Mouse (Mus musculus) MEL (cell line): Measurements from ENCODE around the gene Pigs. TPM values are rescaled to one million over a fixed set of nuclear protein-coding genes. Genes with fewer than 3 reads are reported as not detected.

Source experiments
- DNase-seq: peaks from one replicate; pipeline ENCODE4 v3.0.0; 2011; ENCODE audit warnings: low read depth, low spot score
- H3K27ac ChIP-seq: 2 replicates; pipeline ENCODE4 v1.5.1; 2012; ENCODE audit warnings: low read depth, mild to moderate bottlenecking, control low read depth, low read length, moderate library complexity; ENCODE audit not compliant: control insufficient read depth
- H3K27me3 ChIP-seq, 2 experiments: fragments of 150-350 bp in 1 of 2; sonication (generic) in 1 of 2; 2 replicates each; pipeline ENCODE4 v1.6.1; 2012; ENCODE audit warnings: low read length in 2 of 2, mild to moderate bottlenecking in 2 of 2, improper control_type of control experiment in 1 of 2, moderate library complexity in 1 of 2; ENCODE audit not compliant: insufficient read depth in 2 of 2, control insufficient read depth in 1 of 2
- H3K36me3 ChIP-seq, 2 experiments: 2 replicates each; pipeline ENCODE4 v1.6.1; 2012 to 2014; ENCODE audit warnings: low read length in 2 of 2, improper control_type of control experiment in 1 of 2, inconsistent platforms in 1 of 2, mild to moderate bottlenecking in 1 of 2; ENCODE audit not compliant: insufficient read depth in 2 of 2, control insufficient read depth in 1 of 2
- H3K4me1 ChIP-seq, 2 experiments: fragments of 150-350 bp in 1 of 2; sonication (generic) in 1 of 2; 2 replicates each; pipeline ENCODE4 v1.6.1; 2012; ENCODE audit warnings: low read length in 2 of 2, improper control_type of control experiment in 1 of 2, mild to moderate bottlenecking in 1 of 2; ENCODE audit not compliant: insufficient read depth in 2 of 2, control insufficient read depth in 1 of 2
- H3K4me3 ChIP-seq, 2 experiments: fragments of 150-350 bp in 1 of 2; sonication (generic) in 1 of 2; 2 replicates each; pipeline ENCODE4 v1.5.1; 2012; ENCODE audit warnings: low read depth in 2 of 2, low read length in 2 of 2, mild to moderate bottlenecking in 2 of 2, moderate library complexity in 2 of 2, control low read depth in 1 of 2, improper control_type of control experiment in 1 of 2; ENCODE audit not compliant: control insufficient read depth in 1 of 2, insufficient read depth in 1 of 2
- H3K79me2 ChIP-seq: 2 replicates; pipeline ENCODE4 v1.6.1; 2012; ENCODE audit warnings: mild to moderate bottlenecking, low read length, moderate library complexity; ENCODE audit not compliant: control insufficient read depth, poor library complexity, insufficient read depth
- H3K9ac ChIP-seq: 2 replicates; pipeline ENCODE4 v1.6.1; 2012; ENCODE audit warnings: low read depth, mild to moderate bottlenecking, control low read depth, low read length, moderate library complexity; ENCODE audit not compliant: control insufficient read depth, poor library complexity, severe bottlenecking
- H3K9me3 ChIP-seq: fragments of 150-350 bp; sonication (generic); replicated peaks from 2 replicates; pipeline ENCODE4 v1.6.1; 2012; ENCODE audit warnings: mild to moderate bottlenecking, low read length, improper control_type of control experiment, moderate library complexity; ENCODE audit not compliant: insufficient read depth
- CHD1 ChIP-seq: IDR thresholded peaks from 2 replicates; pipeline ENCODE4 v1.6.1; 2012; ENCODE audit warnings: low read depth, mild to moderate bottlenecking, inconsistent platforms, low read length, improper control_type of control experiment
- CTCF ChIP-seq, 3 experiments: IDR thresholded peaks in 2 of 3; conservative IDR thresholded peaks in 1 of 3; 2 replicates each; pipeline ENCODE4 v1.5.1; 2011 to 2012; ENCODE audit warnings: low read length in 3 of 3, low read depth in 2 of 3, mild to moderate bottlenecking in 2 of 3, improper control_type of control experiment in 1 of 3, inconsistent platforms in 1 of 3, mixed read lengths in 1 of 3, moderate library complexity in 1 of 3; ENCODE audit not compliant: control insufficient read depth in 1 of 3, insufficient read depth in 1 of 3, poor library complexity in 1 of 3, severe bottlenecking in 1 of 3
- ELF1 ChIP-seq: IDR thresholded peaks from 2 replicates; pipeline ENCODE4 v1.6.1; 2014; ENCODE audit warnings: low read depth, mild to moderate bottlenecking, inconsistent platforms, low read length, improper control_type of control experiment, moderate library complexity
- EP300 ChIP-seq, 2 experiments: IDR thresholded peaks; 2 replicates each; pipeline ENCODE4 v1.6.1; 2011; ENCODE audit warnings: improper control_type of control experiment in 2 of 2, low read length in 2 of 2, low read depth in 1 of 2, mild to moderate bottlenecking in 1 of 2
- GABPA ChIP-seq: IDR thresholded peaks from 2 replicates; pipeline ENCODE4 v1.6.1; 2012; ENCODE audit warnings: low read depth, mild to moderate bottlenecking, inconsistent platforms, low read length, improper control_type of control experiment, moderate library complexity
- GATA1 ChIP-seq: IDR thresholded peaks from 2 replicates; pipeline ENCODE4 v1.6.1; 2011; ENCODE audit warnings: low read depth, low read length, improper control_type of control experiment
- HCFC1 ChIP-seq: IDR thresholded peaks from 2 replicates; pipeline ENCODE4 v1.6.1; 2012; ENCODE audit warnings: low read depth, mild to moderate bottlenecking, inconsistent platforms, low read length, improper control_type of control experiment, moderate library complexity
- JUND ChIP-seq: IDR thresholded peaks from 2 replicates; pipeline ENCODE4 v1.6.1; 2011; ENCODE audit warnings: low read depth, mild to moderate bottlenecking, improper control_type of control experiment, low read length
- MAZ ChIP-seq: IDR thresholded peaks from 2 replicates; pipeline ENCODE4 v1.6.1; 2012; ENCODE audit warnings: low read depth, mild to moderate bottlenecking, inconsistent platforms, low read length, improper control_type of control experiment
- MEF2A ChIP-seq: IDR thresholded peaks from 2 replicates; pipeline ENCODE4 v1.6.1; 2014; ENCODE audit warnings: low read depth, mild to moderate bottlenecking, inconsistent platforms, low read length, improper control_type of control experiment; ENCODE audit not compliant: poor library complexity, insufficient replicate concordance, severe bottlenecking; ENCODE audit errors: extremely low read depth
- MXI1 ChIP-seq: IDR thresholded peaks from 2 replicates; pipeline ENCODE4 v1.6.1; 2011; ENCODE audit warnings: mild to moderate bottlenecking, low read depth, low read length, improper control_type of control experiment
- MYC ChIP-seq: IDR thresholded peaks from 2 replicates; pipeline ENCODE4 v1.6.1; 2011; ENCODE audit warnings: low read depth, mild to moderate bottlenecking, low read length, improper control_type of control experiment, moderate library complexity
- SIN3A ChIP-seq: IDR thresholded peaks from 2 replicates; pipeline ENCODE4 v1.6.1; 2012; ENCODE audit warnings: low read length, improper control_type of control experiment, inconsistent platforms
- SMC3 ChIP-seq: IDR thresholded peaks from 2 replicates; pipeline ENCODE4 v1.6.1; 2011; ENCODE audit warnings: low read depth, low read length, improper control_type of control experiment
- TBP ChIP-seq: IDR thresholded peaks from 2 replicates; pipeline ENCODE4 v1.8.0; 2011; ENCODE audit warnings: low read depth, low read length, improper control_type of control experiment
- polyA plus RNA-seq, 2 experiments: library from polyadenylated mRNA; stranded (reverse) in 1 of 2; unstranded in 1 of 2; fragments of >175 nt in 1 of 2; fragments of >200 nt in 1 of 2; gene quantifications; 2 replicates each; pipeline versions ENCODE4 v1.2.1 to v1.2.4; 2012; ENCODE audit warnings: low replicate concordance in 2 of 2, low read depth in 1 of 2; ENCODE audit not compliant: insufficient read length in 2 of 2, insufficient read depth in 1 of 2, missing spikeins in 1 of 2
- total RNA-seq: library from RNA; depleted of rRNA; stranded (reverse); fragments of 300-350 nt; gene quantifications from 2 replicates; pipeline ENCODE4 v1.2.3, GENCODE M21; 2012

Gene Pigs
- total and polyA plus RNA-seq, 3 experiments, result 28.5 to 97.1 (median 51.2) TPM

DNA sequence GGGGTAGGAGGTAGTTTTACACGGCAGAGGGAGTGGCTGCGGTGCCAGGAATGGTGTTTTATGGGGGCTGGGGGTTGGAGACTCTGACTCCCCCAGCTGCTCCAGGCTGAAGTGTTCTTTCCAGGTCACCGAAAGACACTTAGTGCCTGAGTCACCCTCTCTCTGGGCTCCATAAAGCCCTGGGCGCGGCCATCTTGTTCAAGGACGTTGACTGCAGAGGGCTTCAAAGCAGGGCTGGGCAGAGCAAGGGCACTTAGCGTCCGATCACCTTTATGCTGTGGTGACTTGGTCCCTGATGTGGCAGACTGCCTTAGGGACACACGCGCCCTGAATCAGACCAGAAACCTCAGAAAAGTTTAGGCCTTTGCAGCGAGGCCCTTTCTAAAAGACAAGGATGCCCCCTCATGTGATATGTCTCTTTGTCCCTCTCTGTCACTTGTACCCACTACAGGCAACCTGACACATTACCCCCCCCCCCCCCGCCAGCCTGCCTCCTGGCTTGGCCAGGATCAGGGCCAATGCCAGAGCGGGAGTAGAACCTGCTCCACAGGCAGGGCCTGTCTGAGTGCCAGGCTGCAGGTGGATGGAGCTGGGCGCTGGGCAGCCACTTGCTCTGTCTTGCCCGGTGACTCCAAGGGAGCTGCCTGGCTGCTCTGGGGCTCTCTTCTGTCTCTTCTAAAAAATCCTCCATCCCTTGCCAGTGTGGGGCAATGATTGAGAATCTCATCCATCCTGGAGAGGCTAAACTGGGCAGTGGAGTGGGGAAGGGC, 39.4 kb downstream of the Pigs start:
- Histone ChIP-seq H3K4me3 (no peak overlapping the region), H3K27me3 (peaks cover 32 to 45% of the 10 kb centered on the region in 2 experiments), H3K27ac (no peak overlapping the region), H3K4me1 (no peaks in the 10 kb centered on the region), H3K9ac (no peak overlapping the region), H3K36me3 (no peaks in the 10 kb centered on the region), H3K79me2 (no peaks in the 10 kb centered on the region), H3K9me3 (no peaks in the 10 kb centered on the region)
- TF ChIP-seq SIN3A, result no peak
- TF ChIP-seq SMC3, result no peak
- no peak for TF ChIP-seq TBP
- TF ChIP-seq CHD1, result no peak
- no peak for TF ChIP-seq MXI1
- no peak for TF ChIP-seq JUND
- no peak for TF ChIP-seq GABPA
- TF ChIP-seq GATA1, result no peak
- TF ChIP-seq EP300 (IDR thresholded peaks at IDR 0.05; ENCODE audit: low read depth in 1 of 2, low read length in 2 of 2), result no peak
- TF ChIP-seq ELF1, result no peak
- TF ChIP-seq HCFC1, result no peak
- no peak for DNase-seq

DNA sequence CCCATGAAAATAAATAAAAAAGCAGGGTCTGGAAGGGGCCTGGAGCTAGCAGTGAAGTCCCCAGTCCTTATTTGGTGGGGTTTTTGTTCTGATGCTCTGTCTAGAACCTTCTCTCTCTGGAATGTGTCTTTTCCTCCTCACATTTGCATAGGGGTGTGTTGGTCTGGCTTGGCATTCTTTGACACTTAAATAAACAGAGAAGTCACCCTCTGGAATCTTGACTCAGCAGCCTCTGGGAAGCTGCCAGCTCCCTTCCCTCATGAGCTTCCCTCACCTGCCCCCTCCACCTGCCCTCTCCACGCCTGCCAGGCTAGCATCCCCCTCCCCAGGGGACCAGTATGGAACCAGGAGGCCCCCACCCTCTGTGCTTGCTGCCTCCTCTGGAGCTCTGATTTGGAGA, 42.2 kb downstream of the Pigs start:
- H3K9ac ChIP-seq, result no peak overlapping the region
- no peak overlapping the region for H3K27ac ChIP-seq
- DNase-seq, result no peak
- TF ChIP-seq EP300 (IDR thresholded peaks at IDR 0.05; ENCODE audit: low read depth in 1 of 2, low read length in 2 of 2), result no peak
- TF ChIP-seq GABPA, result no peak
- TF ChIP-seq CTCF (IDR thresholded peaks at IDR 0.05 in 2 of 3, conservative IDR thresholded peaks at IDR 0.05 in 1 of 3; ENCODE audit: control insufficient read depth in 1 of 3, insufficient read depth in 1 of 3, low read depth in 2 of 3, low read length in 3 of 3, poor library complexity in 1 of 3, severe bottlenecking in 1 of 3), result no peak
- no peak for TF ChIP-seq MAZ
- no peak for TF ChIP-seq MEF2A
- TF ChIP-seq MYC, result no peak
- no peaks in the 10 kb centered on the region for H3K79me2 ChIP-seq
- H3K27me3 ChIP-seq, result peaks cover 33 to 42% of the 10 kb centered on the region in 2 experiments
- H3K4me3 ChIP-seq, result no peak overlapping the region
- no peaks in the 10 kb centered on the region for H3K36me3 ChIP-seq
- H3K4me1 ChIP-seq, result no peaks in the 10 kb centered on the region
- H3K9me3 ChIP-seq, result no peaks in the 10 kb centered on the region
